Mouse (Mus musculus): ENCODE data around the gene Mylk3.
A peak's percentile ranks its signal among the peaks of the same experiment; 100 is the strongest.

Gene Mylk3

GRCm38 (mm10) chr8:85380824-85381209 is 5.3 kb downstream of the Mylk3 start:
- no peak for DNase-seq (ENCODE audit: low spot score)

GRCm38 (mm10) chr8:85380123-85380823 is 5.9 kb downstream of the Mylk3 start:
- no peak for DNase-seq (ENCODE audit: low spot score)

GRCm38 (mm10) chr8:85379142-85379781 is 6.9 kb downstream of the Mylk3 start:
- DNase-seq (ENCODE audit: low spot score): peak; percentile 62

GRCm38 (mm10) chr8:85376516-85376915 is 9.6 kb downstream of the Mylk3 start:
- DNase-seq (ENCODE audit: low spot score): no peak

GRCm38 (mm10) chr8:85374286-85374685 is 11.9 kb downstream of the Mylk3 start:
- DNase-seq (ENCODE audit: low spot score): no peak

- DNase-seq (ENCODE audit: low spot score): no peak
Observed at GRCm38 (mm10) chr8:85373435-85374039, 12.6 kb downstream of the Mylk3 start.

GRCm38 (mm10) chr8:85372465-85372839 is 13.7 kb downstream of the Mylk3 start:
- no peak for DNase-seq (ENCODE audit: low spot score)

GRCm38 (mm10) chr8:85371736-85372464 is 14.2 kb downstream of the Mylk3 start:
- no peak for DNase-seq (ENCODE audit: low spot score)

GRCm38 (mm10) chr8:85365176-85365575 is 21.0 kb downstream of the Mylk3 start:
- DNase-seq (ENCODE audit: low spot score): no peak

GRCm38 (mm10) chr8:85364628-85365027 is 21.5 kb downstream of the Mylk3 start:
- DNase-seq (ENCODE audit: low spot score): no peak

GRCm38 (mm10) chr8:85363406-85363805 is 22.7 kb downstream of the Mylk3 start:
- DNase-seq (ENCODE audit: low spot score): no peak

GRCm38 (mm10) chr8:85362211-85362610 is 23.9 kb downstream of the Mylk3 start:
- no peak for DNase-seq (ENCODE audit: low spot score)

- DNase-seq (ENCODE audit: low spot score): no peak
Observed at GRCm38 (mm10) chr8:85353287-85353686, 32.9 kb downstream of the Mylk3 start.

- DNase-seq (ENCODE audit: low spot score): no peak
Observed at GRCm38 (mm10) chr8:85339871-85340573, 46.1 kb downstream of the Mylk3 start.

- no peak for DNase-seq (ENCODE audit: low spot score)
Observed at GRCm38 (mm10) chr8:85337681-85338080, 48.5 kb downstream of the Mylk3 start.

- DNase-seq (ENCODE audit: low spot score): no peak
Observed at GRCm38 (mm10) chr8:85336211-85336933, 49.8 kb downstream of the Mylk3 start.

GRCm38 (mm10) chr8:85335105-85335504 is 51.0 kb downstream of the Mylk3 start:
- no peak for DNase-seq (ENCODE audit: low spot score)

GRCm38 (mm10) chr8:85329506-85329905 is 56.6 kb downstream of the Mylk3 start:
- DNase-seq (ENCODE audit: low spot score): no peak

- no peak for DNase-seq (ENCODE audit: low spot score)
Observed at GRCm38 (mm10) chr8:85327036-85327435, 59.1 kb downstream of the Mylk3 start.

GRCm38 (mm10) chr8:85323084-85323483 is 63.1 kb downstream of the Mylk3 start:
- DNase-seq (ENCODE audit: low spot score): no peak

GRCm38 (mm10) chr8:85321981-85322380 is 64.2 kb downstream of the Mylk3 start:
- DNase-seq (ENCODE audit: low spot score): no peak

Data from testis, postnatal 10 days (tissue).